Mouse (Mus musculus) neural tube, embryonic 15.5 days (tissue): Measurements from ENCODE around the gene Ppm1j. TPM values are rescaled to one million over a fixed set of nuclear protein-coding genes. Genes with fewer than 3 reads are reported as not detected.

Source experiments
- ATAC-seq: fragments of 200-750 bp; cut with Nextera tagmentation; 2 replicates; pipeline ENCODE4 v1.8.0; 2017; ENCODE audit warnings: mild to moderate bottlenecking, moderate TSS enrichment, moderate library complexity; ENCODE audit not compliant: low FRiP score
- H3K27ac ChIP-seq: fragments of 300-500 bp; sonication (generic); replicated peaks from 2 replicates; pipeline ENCODE4 v1.5.1; 2015; ENCODE audit warnings: mild to moderate bottlenecking, inconsistent platforms
- H3K27me3 ChIP-seq: fragments of 300-500 bp; sonication (generic); replicated peaks from 2 replicates; pipeline ENCODE4 v1.6.1; 2015; ENCODE audit warnings: inconsistent platforms
- H3K36me3 ChIP-seq: fragments of 300-500 bp; sonication (generic); 2 replicates; pipeline ENCODE4 v1.6.1; 2015; ENCODE audit warnings: inconsistent platforms
- H3K4me1 ChIP-seq: fragments of 300-500 bp; sonication (generic); 2 replicates; pipeline ENCODE4 v1.6.1; 2015; ENCODE audit warnings: inconsistent platforms
- H3K4me2 ChIP-seq: fragments of 300-500 bp; sonication (generic); 2 replicates; pipeline ENCODE4 v1.6.1; 2015; ENCODE audit warnings: inconsistent platforms, mild to moderate bottlenecking, moderate library complexity
- H3K4me3 ChIP-seq: fragments of 300-500 bp; sonication (generic); replicated peaks from 2 replicates; pipeline ENCODE4 v1.5.1; 2015; ENCODE audit warnings: mild to moderate bottlenecking, inconsistent platforms
- H3K9ac ChIP-seq: fragments of 300-500 bp; sonication (generic); replicated peaks from 2 replicates; pipeline ENCODE4 v1.6.1; 2015; ENCODE audit warnings: mild to moderate bottlenecking, inconsistent platforms
- H3K9me3 ChIP-seq: fragments of 300-500 bp; sonication (generic); replicated peaks from 2 replicates; pipeline ENCODE4 v1.6.1; 2016; ENCODE audit warnings: inconsistent platforms
- WGBS: fragments of 180-500 bp; shearing (Covaris S2); methylation state at CpG from one replicate; pipeline ENCODE4 v1.1.7; 2015; ENCODE audit warnings: mixed read lengths; 5-methylcytosine and 5-hydroxymethylcytosine counted together
- polyA plus RNA-seq: library from polyadenylated mRNA; unstranded; fragments of >200 nt; fragmentation: Nextera tagmentation; extraction: Ambion mirVana; gene quantifications from 2 replicates; pipeline ENCODE4 v1.2.1, GENCODE M21; 2015

Ppm1j gene
- polyA plus RNA-seq, 1 experiment from 2014 or later = 2.3 TPM

DNA sequence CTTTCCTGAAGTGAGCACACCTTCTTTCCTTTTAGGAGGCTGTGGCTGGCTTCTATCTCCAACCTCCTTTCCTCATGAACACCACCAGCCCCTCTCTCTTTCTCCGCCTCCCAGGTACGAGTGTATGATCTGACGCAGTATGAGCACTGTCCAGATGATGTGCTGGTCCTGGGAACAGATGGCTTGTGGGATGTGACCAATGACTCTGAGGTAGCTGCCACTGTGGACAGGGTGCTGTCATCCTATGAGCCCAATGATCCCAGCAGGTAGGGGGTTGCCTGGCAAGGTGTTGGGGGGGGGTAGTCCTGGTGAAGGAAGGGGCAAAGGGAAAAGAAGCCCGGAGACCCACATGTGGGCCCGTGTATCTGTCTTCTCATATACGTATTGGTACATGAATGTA, 4.4 kb downstream of the Ppm1j start:
- no peak overlapping the region for H3K4me2 ChIP-seq
- H3K4me3 ChIP-seq = no peak overlapping the region
- ATAC-seq = no peak
- H3K27me3 ChIP-seq = peaks cover 78% of the 10 kb centered on the region
- WGBS = 95% methylated on average over 6 of the region's 6 CpGs
- H3K9ac ChIP-seq = no peak overlapping the region
- no peaks in the 10 kb centered on the region for H3K36me3 ChIP-seq
- no peaks in the 10 kb centered on the region for H3K9me3 ChIP-seq
- peaks cover 35% of the 10 kb centered on the region for H3K4me1 ChIP-seq
- no peak overlapping the region for H3K27ac ChIP-seq

- ATAC-seq = no peak
- 38% methylated on average over 3 of the region's 3 CpGs for WGBS
- no peaks in the 10 kb centered on the region for H3K36me3 ChIP-seq
- peak within 1 kb of the TSS; percentile 45 for H3K4me3 ChIP-seq
- H3K27me3 ChIP-seq = peaks cover 50% of the 10 kb centered on the region
- peak within 1 kb of the TSS; percentile 95 for H3K4me2 ChIP-seq
- peaks cover 33% of the 10 kb centered on the region for H3K4me1 ChIP-seq
- H3K27ac ChIP-seq = peak within 1 kb of the TSS; percentile 70
- no peaks in the 10 kb centered on the region for H3K9me3 ChIP-seq
- peak within 1 kb of the TSS; percentile 50 for H3K9ac ChIP-seq
Measured at GRCm38 (mm10) chr3:104788075-104788474, 7.2 kb downstream of the Ppm1j start, which contains the start of gene Rhoc. Gene Rhoc, plus strand, starts transcription at chr3:104788375.

GRCm38 (mm10) chr3:104788561-104789311, 7.9 kb downstream of the Ppm1j start:
- Histone ChIP-seq H3K27ac (peak overlapping the region; percentile 70), H3K4me3 (peak overlapping the region; percentile 45), H3K36me3 (no peaks in the 10 kb centered on the region), H3K9ac (peak overlapping the region; percentile 50), H3K4me1 (peaks cover 39% of the 10 kb centered on the region), H3K4me2 (peak overlapping the region; percentile 95), H3K27me3 (peaks cover 43% of the 10 kb centered on the region), H3K9me3 (no peaks in the 10 kb centered on the region)
- WGBS = under 1% methylated on average over 45 of the region's 52 CpGs
- peak; percentile 84 for ATAC-seq

GRCm38 (mm10) chr3:104789312-104789605, 8.4 kb downstream of the Ppm1j start:
- Histone ChIP-seq H3K36me3 (no peaks in the 10 kb centered on the region), H3K27me3 (peaks cover 38% of the 10 kb centered on the region), H3K9ac (peak overlapping the region; percentile 50), H3K4me1 (peaks cover 44% of the 10 kb centered on the region), H3K4me2 (peak overlapping the region; percentile 95), H3K4me3 (peak overlapping the region; percentile 45), H3K27ac (peak overlapping the region; percentile 70), H3K9me3 (no peaks in the 10 kb centered on the region)
- WGBS = 5% methylated on average over 10 of the region's 10 CpGs
- ATAC-seq = peak; percentile 32; the same call in 1 of the 2 replicates

DNA sequence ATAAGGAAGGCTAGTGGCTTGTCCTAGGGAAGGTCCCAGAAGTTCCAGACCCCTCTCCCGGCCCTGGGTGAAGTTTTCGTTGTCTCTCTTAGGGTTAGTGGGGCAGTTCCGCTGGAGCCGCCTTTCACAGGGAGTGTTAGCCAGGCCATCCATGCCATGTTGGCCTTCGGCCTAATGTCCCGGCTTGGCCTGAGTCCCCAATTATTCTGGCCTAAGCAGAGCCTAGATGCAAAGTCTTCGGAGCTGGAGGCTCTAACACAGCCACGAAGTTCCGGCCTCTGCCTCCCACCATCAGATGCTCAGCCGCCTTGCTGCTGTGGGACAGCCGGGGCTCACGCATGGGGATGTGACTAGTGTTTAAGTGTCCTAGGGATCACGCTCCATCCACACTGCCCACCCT, 9.0 kb downstream of the Ppm1j start:
- no peak for ATAC-seq
- Histone ChIP-seq H3K9me3 (no peaks in the 10 kb centered on the region), H3K4me2 (peak overlapping the region; percentile 95), H3K4me1 (peaks cover 49% of the 10 kb centered on the region), H3K36me3 (no peaks in the 10 kb centered on the region), H3K4me3 (peak overlapping the region; percentile 45), H3K9ac (peak overlapping the region; percentile 50), H3K27ac (peak overlapping the region; percentile 70; the same call in 1 of the 2 replicates), H3K27me3 (peaks cover 33% of the 10 kb centered on the region)
- WGBS = 36% methylated on average over 13 of the region's 13 CpGs

- Histone ChIP-seq H3K4me1 (peaks cover 55% of the 10 kb centered on the region), H3K4me3 (peak overlapping the region; percentile 45), H3K9ac (peak overlapping the region; percentile 50; the same call in 1 of the 2 replicates), H3K4me2 (peak overlapping the region; percentile 95), H3K36me3 (no peaks in the 10 kb centered on the region), H3K27me3 (peaks cover 27% of the 10 kb centered on the region), H3K9me3 (no peaks in the 10 kb centered on the region), H3K27ac (peak overlapping the region; percentile 70)
- no peak for ATAC-seq
- WGBS = 28% methylated on average over 6 of the region's 6 CpGs
Measured at GRCm38 (mm10) chr3:104790401-104790937, 9.6 kb downstream of the Ppm1j start.

DNA sequence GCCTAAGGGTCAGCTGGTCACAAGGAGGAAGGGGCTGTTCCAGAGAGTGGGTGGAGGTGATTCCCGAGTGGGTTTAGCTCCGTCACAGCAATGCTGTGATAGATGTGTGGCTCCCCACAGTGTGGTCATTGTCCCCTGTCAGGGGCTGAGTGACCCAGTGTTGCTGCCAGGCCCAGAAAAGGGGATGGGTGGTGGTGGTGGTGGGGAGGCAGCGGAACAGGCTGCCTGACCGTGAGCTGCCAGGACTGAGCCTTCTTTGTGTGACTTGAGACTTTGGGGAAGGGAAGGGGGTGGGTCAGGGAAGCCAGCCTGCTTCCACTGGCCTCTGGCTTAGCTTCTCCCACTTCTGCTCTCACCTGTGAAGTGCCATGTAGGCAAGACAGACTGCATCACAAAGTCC, 10.2 kb downstream of the Ppm1j start:
- Histone ChIP-seq H3K9me3 (no peaks in the 10 kb centered on the region), H3K4me2 (peak overlapping the region; percentile 95), H3K9ac (0 out of 2 replicates have a peak overlapping the region, but pooled peaks have one; percentile 50), H3K27me3 (peaks cover 21% of the 10 kb centered on the region), H3K4me3 (peak overlapping the region; percentile 45), H3K4me1 (peaks cover 57% of the 10 kb centered on the region), H3K36me3 (no peaks in the 10 kb centered on the region), H3K27ac (peak overlapping the region; percentile 70)
- ATAC-seq = no peak
- 13% methylated on average over 4 of the region's 4 CpGs for WGBS

GRCm38 (mm10) chr3:104791671-104792070, 10.8 kb downstream of the Ppm1j start:
- peaks cover 59% of the 10 kb centered on the region for H3K4me1 ChIP-seq
- peak overlapping the region; percentile 95; the same call in 1 of the 2 replicates for H3K4me2 ChIP-seq

DNA sequence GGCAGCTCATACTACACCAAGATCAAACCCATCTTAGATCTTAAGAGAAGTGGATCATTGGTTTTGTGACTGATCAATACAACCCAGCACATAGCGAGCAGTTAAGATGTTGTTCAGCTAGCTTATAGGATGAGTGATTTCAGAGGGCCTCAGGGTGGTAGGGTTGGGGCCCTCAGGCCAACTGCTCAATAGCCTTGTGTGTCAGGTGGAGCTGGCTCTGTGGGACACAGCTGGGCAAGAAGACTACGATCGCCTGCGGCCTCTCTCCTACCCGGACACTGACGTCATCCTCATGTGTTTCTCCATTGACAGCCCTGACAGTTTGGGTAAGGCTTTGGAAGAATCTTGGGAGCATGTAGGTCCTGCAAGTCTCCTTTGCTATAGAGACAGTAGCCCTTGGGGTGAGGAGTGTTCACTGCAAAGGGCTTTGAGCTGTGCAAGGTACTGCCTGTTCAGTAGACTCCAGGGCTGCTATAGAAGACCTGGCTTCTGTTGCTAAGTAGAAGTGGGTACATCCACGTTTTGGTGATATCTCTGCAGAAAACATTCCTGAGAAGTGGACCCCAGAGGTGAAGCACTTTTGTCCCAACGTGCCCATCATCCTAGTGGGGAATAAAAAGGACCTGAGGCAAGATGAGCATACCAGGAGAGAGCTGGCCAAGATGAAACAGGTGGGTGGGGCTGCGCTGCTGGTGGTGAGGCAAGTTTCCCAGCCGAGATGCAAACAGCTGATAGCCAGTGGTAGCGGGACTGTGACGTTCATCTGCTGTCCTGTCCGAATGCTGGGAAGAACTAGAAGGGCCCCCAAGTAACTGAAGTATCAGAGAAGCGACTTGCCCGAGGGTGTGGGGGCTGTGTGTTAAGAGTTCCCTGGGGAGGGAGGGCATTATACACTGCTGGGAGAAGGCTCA, 11.8 kb downstream of the Ppm1j start:
- H3K9me3 ChIP-seq = no peaks in the 10 kb centered on the region
- no peak overlapping the region for H3K27ac ChIP-seq
- 71% methylated on average over 15 of the region's 15 CpGs for WGBS
- no peak overlapping the region for H3K9ac ChIP-seq
- H3K4me3 ChIP-seq = no peak overlapping the region
- H3K36me3 ChIP-seq = peaks cover 5% of the 10 kb centered on the region; the same call in 1 of the 2 replicates
- H3K4me2 ChIP-seq = no peak overlapping the region
- H3K27me3 ChIP-seq = peaks cover 17% of the 10 kb centered on the region; the same call in 1 of the 2 replicates
- ATAC-seq = no peak
- H3K4me1 ChIP-seq = peaks cover 59% of the 10 kb centered on the region

More at GRCm38 (mm10) chr3:104791671-104792070, 10.8 kb downstream of the Ppm1j start:
- Histone ChIP-seq H3K27ac (no peak overlapping the region), H3K9me3 (no peaks in the 10 kb centered on the region), H3K36me3 (peaks cover 5% of the 10 kb centered on the region; the same call in 1 of the 2 replicates), H3K4me3 (no peak overlapping the region), H3K9ac (no peak overlapping the region), H3K27me3 (peaks cover 20% of the 10 kb centered on the region)
- 92% methylated on average over 8 of the region's 8 CpGs for WGBS
- no peak for ATAC-seq

DNA sequence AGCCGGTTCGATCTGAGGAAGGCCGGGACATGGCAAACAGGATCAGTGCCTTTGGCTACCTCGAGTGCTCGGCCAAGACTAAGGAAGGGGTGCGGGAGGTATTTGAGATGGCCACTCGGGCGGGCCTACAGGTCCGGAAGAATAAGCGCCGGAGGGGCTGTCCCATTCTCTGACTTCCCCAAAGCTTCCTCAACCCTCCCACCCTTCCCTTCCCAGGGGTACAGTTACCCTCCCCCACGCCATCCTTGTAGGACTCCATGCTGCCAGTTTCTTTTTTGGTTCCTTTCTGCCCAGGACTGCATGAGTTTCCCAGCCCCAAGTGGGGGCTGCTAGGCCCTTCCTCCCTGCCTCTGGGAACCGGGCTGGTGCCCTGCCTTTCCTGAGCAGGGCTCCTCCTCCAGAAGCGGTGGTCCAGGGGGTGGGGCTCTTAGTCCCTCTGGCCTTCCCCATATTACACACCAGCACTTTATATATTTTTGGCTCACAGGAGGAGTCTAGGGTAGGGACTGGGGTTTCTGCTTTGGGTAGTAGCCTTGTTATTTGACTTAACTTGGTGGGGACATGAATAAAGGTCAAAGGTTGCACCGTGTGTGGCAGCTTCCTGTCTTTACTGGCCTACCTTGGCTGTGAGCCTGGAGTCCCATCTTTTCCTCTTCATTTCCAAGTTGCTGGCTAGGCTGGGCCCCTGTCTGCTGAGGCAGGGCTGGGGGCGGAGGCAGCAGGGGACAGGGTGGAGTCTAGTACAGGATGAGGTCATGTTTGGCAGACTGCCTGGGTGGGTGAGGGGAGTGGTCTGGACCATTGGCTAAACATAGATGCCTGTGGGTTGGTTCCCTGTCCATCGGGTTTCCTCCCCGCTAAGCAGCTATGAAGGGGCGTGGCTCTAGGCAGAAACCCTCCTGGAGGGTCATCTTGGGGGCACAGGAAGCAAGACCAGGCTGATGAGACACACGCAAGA, 13.3 kb downstream of the Ppm1j start:
- H3K4me3 ChIP-seq = no peak overlapping the region
- 51% methylated on average over 20 of the region's 20 CpGs for whole genome bisulfite sequencing
- peak; percentile 80 for ATAC-seq
- H3K9ac ChIP-seq = no peak overlapping the region
- H3K27me3 ChIP-seq = 0 out of 2 replicates have a peak, but pooled peaks cover 8% of the 10 kb centered on the region
- H3K9me3 ChIP-seq = no peaks in the 10 kb centered on the region
- H3K36me3 ChIP-seq = peaks cover 7% of the 10 kb centered on the region; the same call in 1 of the 2 replicates
- peaks cover 49% of the 10 kb centered on the region for H3K4me1 ChIP-seq
- H3K27ac ChIP-seq = peak overlapping the region; percentile 68
- no peak overlapping the region for H3K4me2 ChIP-seq
